Mouse (Mus musculus): ENCODE measurements around the gene Hoxa6.

- TF ChIP-seq POLR2A (IDR thresholded peaks at IDR 0.05; ENCODE audit: extremely low read depth, insufficient read depth, low read length) (no peak), CTCF (IDR thresholded peaks at IDR 0.05; ENCODE audit: low read depth, low read length) (no peak)
Measured at GRCm38 (mm10) chr6:52249415-52249738, 40.9 kb upstream of the Hoxa6 start.
